Mouse (Mus musculus) left cerebral cortex, adult 9 months (tissue): ENCODE results near the gene Lig4.

Source experiments
- DNase-seq, 2 experiments: peaks; one replicate each; pipeline ENCODE4 v3.0.0; 2022; ENCODE audit warnings: low spot score in 2 of 2

The Lig4 gene

GRCm38 (mm10) chr8:9932711-9933110 lies 44.8 kb downstream of the Lig4 start:
- DNase-seq = no peak

- peak; percentile 36 to 82 for DNase-seq
These were observed 47.6 kb downstream of the Lig4 start for GRCm38 (mm10) chr8:9929746-9930445.
